Mouse (Mus musculus): ENCODE measurements around the gene Utrn.

Utrn gene

DNA sequence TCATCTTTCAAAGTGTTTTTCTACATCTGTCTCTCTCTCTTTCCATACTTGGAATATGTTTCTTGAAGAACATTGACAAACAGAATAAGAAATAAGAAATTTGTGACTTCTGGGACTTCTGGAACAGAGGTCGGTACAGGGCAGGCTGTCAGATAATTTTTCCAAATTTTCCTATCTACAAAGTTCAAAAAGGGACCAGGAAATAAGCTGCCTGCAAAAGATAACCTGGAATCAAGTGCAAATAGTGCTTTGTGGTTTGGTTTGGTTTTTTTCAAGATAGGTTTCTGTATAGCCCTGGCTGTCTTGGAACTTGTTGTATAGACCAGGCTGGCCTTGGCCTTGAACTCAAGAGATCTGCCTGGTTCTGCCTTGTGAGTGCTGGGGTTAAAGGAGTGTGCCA, 490.0 kb downstream of the Utrn start:
- DNase-seq, result no peak

DNA sequence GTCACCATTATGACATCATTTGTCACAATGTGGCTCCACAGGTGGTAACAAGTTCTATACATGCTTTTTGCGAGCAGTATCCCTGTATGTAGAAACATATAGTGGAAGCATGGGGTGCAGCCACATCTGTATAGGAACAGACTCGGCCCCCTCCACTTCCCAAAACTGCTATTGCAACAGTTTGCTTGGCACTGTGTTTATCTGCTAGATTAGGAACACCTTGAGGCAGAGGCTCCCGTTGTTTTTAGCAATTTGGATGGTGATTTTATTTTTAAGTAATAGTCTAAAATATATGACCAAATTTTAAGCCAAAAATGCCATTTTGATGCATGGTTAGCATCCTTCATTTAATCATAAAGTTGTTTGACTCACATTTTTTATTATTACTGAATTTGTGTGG, 491.4 kb downstream of the Utrn start:
- no peak for DNase-seq

DNA sequence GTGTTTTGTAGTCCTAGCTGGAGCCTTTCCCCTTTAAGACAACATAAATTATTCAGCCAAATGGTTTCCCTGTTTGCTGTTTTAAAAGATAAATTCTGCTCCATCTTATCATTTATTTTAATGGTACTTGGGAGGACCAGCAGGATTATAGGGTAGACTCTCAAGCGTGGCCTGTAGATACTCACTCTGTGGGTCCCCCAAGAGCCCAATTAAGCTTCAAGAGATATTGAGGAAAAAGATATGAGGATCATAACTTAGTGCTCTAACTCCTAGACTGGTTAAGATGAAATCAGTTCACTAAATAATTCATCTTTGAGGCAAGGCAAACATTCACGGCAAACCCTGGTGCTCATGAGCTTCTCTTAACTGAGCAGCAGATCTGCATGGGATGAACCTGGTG, 493.1 kb downstream of the Utrn start:
- DNase-seq, result no peak

DNA sequence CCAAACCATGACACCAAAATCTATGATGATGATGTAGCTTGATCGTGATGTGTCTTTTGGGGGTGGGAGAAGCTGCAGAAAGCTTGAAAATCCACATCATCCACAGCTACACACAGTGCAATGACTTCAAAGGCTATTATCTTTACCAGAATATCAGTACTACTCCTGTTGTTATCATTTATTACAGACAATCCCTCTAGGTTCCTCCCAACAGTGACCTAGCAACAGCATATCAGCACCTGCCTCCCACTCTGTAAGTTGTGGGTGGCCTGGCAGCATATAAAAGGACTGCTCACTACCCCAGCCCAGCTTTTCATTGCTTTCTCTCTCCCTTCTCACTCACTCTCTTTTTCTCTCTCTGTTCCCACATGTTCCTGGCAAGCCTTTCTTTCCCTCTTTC, 494.4 kb downstream of the Utrn start:
- DNase-seq, result no peak

DNA sequence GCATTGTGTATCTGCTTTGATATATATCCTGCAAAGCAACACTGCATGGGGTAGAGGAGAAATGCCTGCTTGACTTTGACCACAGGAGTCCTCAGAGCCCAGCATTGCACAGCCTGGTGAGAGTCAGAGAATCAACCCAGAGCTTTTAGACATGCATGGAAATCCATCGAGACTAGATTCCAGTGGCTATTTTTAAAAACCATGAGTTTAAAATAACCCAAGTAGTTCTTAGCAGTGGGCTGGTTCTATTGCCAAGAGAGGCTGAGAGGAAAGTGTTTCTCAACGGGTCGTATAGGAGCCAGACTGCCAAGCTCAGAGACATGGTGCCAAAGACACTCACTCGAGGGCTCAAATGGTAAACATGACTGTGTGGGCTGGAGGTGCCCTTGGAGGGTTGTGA, 514.6 kb downstream of the Utrn start:
- DNase-seq, result no peak

DNA sequence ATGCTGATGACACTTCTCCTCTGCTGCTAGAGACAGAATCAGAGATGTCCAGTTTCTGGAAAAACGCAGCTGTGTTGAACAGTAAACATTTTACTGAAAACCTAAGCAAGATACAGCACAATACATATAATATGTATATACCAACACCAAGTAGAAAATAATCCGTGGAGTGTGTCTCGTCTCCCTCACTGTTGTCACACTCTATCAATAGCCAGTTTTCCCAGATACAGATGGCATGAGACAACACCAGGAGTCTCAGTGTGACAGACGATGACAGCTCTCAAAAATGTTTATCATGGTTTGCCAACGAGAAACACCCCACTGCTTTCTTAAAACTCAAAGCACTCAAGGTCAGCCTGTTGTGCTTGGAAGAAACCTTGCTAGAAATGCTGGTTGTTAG, 515.1 kb downstream of the Utrn start:
- DNase-seq, result no peak

DNA sequence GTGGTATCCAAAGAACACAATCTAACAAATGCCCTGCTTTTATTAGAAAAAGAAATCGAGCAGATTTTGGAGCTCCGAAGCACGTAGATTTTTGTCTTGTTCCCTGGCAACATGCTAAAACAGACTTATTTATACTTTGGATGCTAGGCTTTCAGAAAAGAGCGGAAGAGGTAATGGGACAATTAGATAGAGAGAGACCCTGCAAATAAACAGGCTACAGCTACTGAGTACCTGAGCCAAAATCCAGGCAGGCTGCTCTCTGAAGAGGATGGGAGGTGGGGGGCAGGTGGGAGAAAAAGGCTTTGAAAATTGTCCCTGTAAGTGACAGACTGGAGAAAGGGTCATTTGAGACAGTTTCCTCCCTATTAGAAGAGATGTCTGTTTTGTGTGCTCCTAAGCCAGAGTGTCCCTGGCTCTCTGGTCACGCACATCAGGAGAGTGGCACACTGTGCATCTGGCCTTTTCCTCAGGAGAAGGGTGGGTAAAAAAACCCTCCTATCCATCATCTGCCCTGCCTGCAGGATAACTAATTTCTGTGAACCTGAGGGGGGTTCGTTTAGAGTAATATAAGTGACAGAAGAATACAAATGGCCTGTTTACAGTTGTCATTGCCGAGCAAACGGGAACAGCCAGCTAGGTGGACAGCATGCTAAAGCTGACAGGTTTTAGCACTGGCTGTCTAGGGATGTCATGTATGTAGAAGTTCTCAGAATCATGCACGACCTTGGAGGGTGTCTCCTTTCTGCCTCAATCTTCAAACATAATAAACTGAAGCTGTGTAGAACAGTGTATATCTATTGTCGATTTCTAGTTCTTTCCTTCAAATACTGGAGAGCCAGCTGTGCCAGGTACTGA, 529.2 kb downstream of the Utrn start:
- no peak for DNase-seq

DNA sequence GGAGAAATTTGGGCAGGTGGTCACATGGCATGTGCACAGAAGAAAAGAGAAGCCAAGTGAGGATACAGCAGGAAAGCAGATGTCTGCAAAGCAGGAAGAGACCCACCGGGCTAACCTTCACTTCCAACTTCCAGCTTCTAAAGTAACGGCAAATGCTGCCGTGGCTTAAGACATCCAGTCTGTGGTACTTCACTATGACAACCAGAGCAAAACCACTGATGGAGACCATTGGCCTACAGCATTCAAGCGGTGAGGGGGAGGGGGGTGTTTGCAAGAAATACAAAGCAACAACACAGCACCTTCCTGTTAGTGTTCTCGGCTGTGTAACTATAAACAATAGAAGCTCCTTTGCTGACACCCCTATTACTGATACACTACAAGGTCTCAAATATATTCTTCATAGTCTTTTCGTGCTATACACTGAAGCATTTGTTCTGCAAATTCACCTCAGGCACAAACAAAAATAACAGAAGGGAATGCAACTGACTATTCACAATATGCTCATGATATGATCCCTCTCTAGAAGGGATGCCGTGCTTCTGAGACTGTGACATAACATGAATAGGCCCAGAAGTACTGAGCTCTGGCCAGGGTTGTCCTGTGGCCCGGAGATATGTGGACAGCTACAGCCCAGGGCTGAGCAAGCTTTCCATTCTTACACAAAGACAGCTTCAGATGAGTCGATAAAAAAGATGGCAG, 530.0 kb downstream of the Utrn start:
- DNase-seq, result no peak
